Mouse (Mus musculus): Measurements from ENCODE around the gene Foxo6.

DNA sequence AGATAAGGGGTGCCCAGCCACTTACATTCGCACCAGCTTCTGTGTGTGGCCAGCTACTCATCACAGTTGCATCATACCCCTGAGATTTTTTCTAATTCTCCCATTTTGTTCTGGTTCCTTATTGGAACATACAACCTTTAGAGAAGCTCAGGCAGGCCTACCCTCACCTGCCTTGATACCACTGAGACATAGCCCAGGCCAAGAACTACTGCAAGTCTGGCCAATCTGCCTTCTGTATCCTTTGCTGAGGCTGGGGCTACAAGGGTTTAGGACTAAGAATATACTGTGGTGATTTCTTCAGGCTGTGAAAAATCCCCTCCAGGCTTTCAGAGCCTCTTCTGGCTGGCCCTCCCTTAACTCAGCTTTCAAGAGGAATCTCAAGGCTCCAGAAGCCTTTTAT is 36.7 kb upstream of the Foxo6 start:
- TF ChIP-seq EP300 (IDR thresholded peaks at IDR 0.05) (no peak), CTCF (IDR thresholded peaks at IDR 0.05) (no peak)
